Comparison of ENCODE assay signal across 8 mouse cellular contexts in the genomic region with DNA sequence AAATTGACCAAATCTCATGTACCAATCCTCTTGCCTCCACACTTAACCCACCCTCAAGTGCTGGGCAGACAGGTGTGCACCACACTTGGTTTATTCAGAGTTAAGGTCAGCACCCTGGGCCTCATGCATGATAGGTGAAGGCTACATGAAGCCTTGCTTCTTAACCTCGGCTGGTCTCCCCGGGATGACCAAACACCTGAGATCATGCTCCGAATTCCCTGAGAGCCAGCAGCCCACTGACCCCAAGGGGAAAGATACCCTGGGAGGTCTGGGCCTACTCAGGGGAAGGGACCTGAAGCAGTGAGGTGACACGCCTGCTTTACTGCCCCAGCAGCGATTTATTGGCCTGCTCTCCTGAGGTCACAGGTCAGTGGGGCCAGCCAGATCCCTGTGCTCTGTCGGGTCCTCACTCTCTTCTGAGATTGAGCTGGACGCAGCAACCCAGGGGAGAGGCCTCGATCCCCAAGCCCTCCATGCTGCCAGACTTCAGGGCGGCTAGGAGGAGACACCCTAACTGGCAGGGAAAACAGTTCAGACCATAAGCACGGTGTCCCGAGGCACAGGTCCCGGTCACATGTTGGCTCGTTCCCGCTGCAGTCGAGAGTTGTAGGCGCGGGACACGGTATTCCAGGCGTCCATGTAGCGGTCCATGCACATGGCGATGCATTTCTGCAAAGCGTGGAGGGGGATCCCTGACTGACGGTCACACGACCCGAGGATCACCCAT. TPM values are rescaled to one million over a fixed set of nuclear protein-coding genes. Genes with fewer than 3 reads are reported as not detected.
DNase-seq lines count a peak whose midpoint lies in the region; ATAC-seq and TF ChIP-seq lines count a peak whose summit lies in the region.

No protein-coding gene starts in this region.

- H3K9me3 ChIP-seq in heart, embryonic 13.5 days = no peaks in the 10 kb centered on the region
- H3K9me3 ChIP-seq in heart, embryonic 16.5 days (replicated peaks; ENCODE audit: control insufficient read depth, low read length) = no peaks in the 10 kb centered on the region
- H3K9me3 ChIP-seq in midbrain, embryonic 11.5 days (ENCODE audit: control insufficient read depth, low read length) = no peaks in the 10 kb centered on the region

- DNase-seq in heart, postnatal 36 days = no peak
- DNase-seq in Patski (ENCODE audit: low read depth, low spot score) = peak; percentile 17
- DNase-seq in midbrain, embryonic 11.5 days (ENCODE audit: low spot score, missing footprints) = no peak
- DNase-seq in embryo, embryonic 9.5 days (ENCODE audit: extremely low spot score) = no peak
- DNase-seq in frontal cortex, postnatal 36 days (ENCODE audit: low spot score in 2 of 2) = no peak
- DNase-seq in B cell, adult 2 months = no peak

- peak overlapping the region; percentile 95 for H3K4me2 ChIP-seq in heart, embryonic 13.5 days
- peak overlapping the region; percentile 95 for H3K4me2 ChIP-seq in heart, embryonic 16.5 days (ENCODE audit: low read depth, low read length)
- H3K4me2 ChIP-seq in midbrain, embryonic 11.5 days = peak overlapping the region; percentile 98

- CTCF ChIA-PET in Patski (lab: Charles Lee) = interaction anchor here (1.4 kb wide), 1 partner anchor 19 kb away, joined by 3 read pairs; no protein-coding TSS in a partner anchor

- ATAC-seq in heart, embryonic 13.5 days (ENCODE audit: extremely low read depth, insufficient number of reproducible peaks, low FRiP score, low TSS enrichment) = no peak
- ATAC-seq in Patski = no peak
- ATAC-seq in heart, embryonic 16.5 days (replicated peaks; ENCODE audit: extremely low read depth, insufficient read depth, low FRiP score) = no peak
- peak; percentile 10 for ATAC-seq in midbrain, embryonic 11.5 days (ENCODE audit: low FRiP score)

- peak overlapping the region; percentile 73 for H3K27ac ChIP-seq in heart, embryonic 13.5 days (replicated peaks)
- H3K27ac ChIP-seq in heart, embryonic 16.5 days (ENCODE audit: low read length) = peak overlapping the region; percentile 84; the same call in 1 of the 2 replicates
- no peak overlapping the region for H3K27ac ChIP-seq in midbrain, embryonic 11.5 days (ENCODE audit: low read depth, low read length)

- H3K9ac ChIP-seq in heart, embryonic 13.5 days = peak overlapping the region; percentile 87
- H3K9ac ChIP-seq in heart, embryonic 16.5 days (ENCODE audit: low read length) = peak overlapping the region; percentile 93
- peak overlapping the region; percentile 83 for H3K9ac ChIP-seq in midbrain, embryonic 11.5 days (ENCODE audit: low read length)

- H3K27me3 ChIP-seq in heart, embryonic 13.5 days (replicated peaks) = no peaks in the 10 kb centered on the region
- no peaks in the 10 kb centered on the region for H3K27me3 ChIP-seq in Patski
- no peaks in the 10 kb centered on the region for H3K27me3 ChIP-seq in heart, embryonic 16.5 days (ENCODE audit: control insufficient read depth, insufficient read depth, low read length)
- no peaks in the 10 kb centered on the region for H3K27me3 ChIP-seq in midbrain, embryonic 11.5 days (ENCODE audit: control insufficient read depth, insufficient read depth, low read length)

- H3K4me3 ChIP-seq in heart, embryonic 13.5 days = peak overlapping the region; percentile 71
- H3K4me3 ChIP-seq in heart, embryonic 16.5 days (ENCODE audit: low read length) = peak overlapping the region; percentile 98
- H3K4me3 ChIP-seq in midbrain, embryonic 11.5 days (ENCODE audit: low read depth, low read length) = peak overlapping the region; percentile 90

- intact Hi-C loops in heart, postnatal 36 days (cut with DNase I) = loop anchor here (10.0 kb wide), 1 partner anchor 595 kb away; a partner anchor contains a TSS

- POLR2A ChIA-PET in Patski (lab: Charles Lee) = interaction anchor here (1.5 kb wide), 1 partner anchor 18 kb away, joined by 6 read pairs; a partner anchor contains a TSS

- in situ Hi-C loops in Patski (cut with MboI; ENCODE audit: low pct_unique_long_range_greater_than_20kb) = no loop called here

- TF ChIP-seq CTCF in Patski (IDR thresholded peaks at IDR 0.05) = no peak

- H3K36me3 ChIP-seq in heart, embryonic 13.5 days = peaks cover 44% of the 10 kb centered on the region
- peaks cover 23% of the 10 kb centered on the region for H3K36me3 ChIP-seq in heart, embryonic 16.5 days (ENCODE audit: control insufficient read depth, insufficient read depth)
- H3K36me3 ChIP-seq in midbrain, embryonic 11.5 days (ENCODE audit: control insufficient read depth, insufficient read depth, low read length) = peaks cover 18% of the 10 kb centered on the region

- H3K4me1 ChIP-seq in heart, embryonic 13.5 days = peaks cover 27% of the 10 kb centered on the region
- H3K4me1 ChIP-seq in heart, embryonic 16.5 days (ENCODE audit: control insufficient read depth, insufficient read depth, low read length) = peaks cover 10% of the 10 kb centered on the region
- H3K4me1 ChIP-seq in midbrain, embryonic 11.5 days (ENCODE audit: control insufficient read depth, insufficient read depth, low read length) = peaks cover 8% of the 10 kb centered on the region

- WGBS in heart, embryonic 13.5 days = 15% methylated on average over 25 of the region's 25 CpGs
- WGBS in heart, embryonic 16.5 days = 16% methylated on average over 25 of the region's 25 CpGs
- 17% methylated on average over 25 of the region's 25 CpGs for WGBS in midbrain, embryonic 11.5 days

RNA-seq across cellular contexts. Expression of a gene that starts 1.0 kb away (rescaled TPM):
- polyA plus RNA-seq in heart, embryonic 13.5 days (2015; fragmentation: Nextera tagmentation; extraction: Ambion mirVana) = 285 and 314 TPM in 2 replicates
- 100 to 1,000 TPM; 129 to 145 TPM for total RNA-seq in heart, postnatal 36 days (2021)
- polyA plus RNA-seq in Patski (2021) = 253 TPM
- polyA plus RNA-seq in heart, embryonic 16.5 days (2015; fragmentation: Nextera tagmentation; extraction: Ambion mirVana) = 286 and 289 TPM in 2 replicates
- polyA plus RNA-seq in midbrain, embryonic 11.5 days (2014; fragmentation: Nextera tagmentation; extraction: Ambion mirVana) = 321 and 347 TPM in 2 replicates

RNA-seq across cellular contexts. Expression of a gene that starts 18.3 kb away (rescaled TPM):
- 24.8 and 26.7 TPM in 2 replicates for polyA plus RNA-seq in heart, embryonic 13.5 days (2015; fragmentation: Nextera tagmentation; extraction: Ambion mirVana)
- total RNA-seq in heart, postnatal 36 days (2021) = 1 to 10 TPM; 3.6 to 4.9 TPM
- polyA plus RNA-seq in Patski (2021) = 24.7 TPM
- 27.5 and 30.0 TPM in 2 replicates for polyA plus RNA-seq in heart, embryonic 16.5 days (2015; fragmentation: Nextera tagmentation; extraction: Ambion mirVana)
- 19.4 and 19.7 TPM in 2 replicates for polyA plus RNA-seq in midbrain, embryonic 11.5 days (2014; fragmentation: Nextera tagmentation; extraction: Ambion mirVana)

RNA-seq across cellular contexts. Expression of a gene that starts 28.1 kb away (rescaled TPM):
- polyA plus RNA-seq in heart, embryonic 13.5 days (2015; fragmentation: Nextera tagmentation; extraction: Ambion mirVana) = 0.05 and 0.07 TPM in 2 replicates
- not detected for total RNA-seq in heart, postnatal 36 days (2021)
- 0.04 TPM for polyA plus RNA-seq in Patski (2021)
- not detected in 2 replicates for polyA plus RNA-seq in heart, embryonic 16.5 days (2015; fragmentation: Nextera tagmentation; extraction: Ambion mirVana)
- polyA plus RNA-seq in midbrain, embryonic 11.5 days (2014; fragmentation: Nextera tagmentation; extraction: Ambion mirVana) = not detected in 2 replicates

RNA-seq across cellular contexts. Expression of a gene that starts 30.1 kb away (rescaled TPM):
- polyA plus RNA-seq in heart, embryonic 13.5 days (2015; fragmentation: Nextera tagmentation; extraction: Ambion mirVana) = 29.2 and 33.9 TPM in 2 replicates
- 10 to 100 TPM; 11.0 to 18.7 TPM for total RNA-seq in heart, postnatal 36 days (2021)
- polyA plus RNA-seq in Patski (2021) = 53.8 TPM
- polyA plus RNA-seq in heart, embryonic 16.5 days (2015; fragmentation: Nextera tagmentation; extraction: Ambion mirVana) = 33.6 and 34.3 TPM in 2 replicates
- 10.1 and 11.3 TPM in 2 replicates for polyA plus RNA-seq in midbrain, embryonic 11.5 days (2014; fragmentation: Nextera tagmentation; extraction: Ambion mirVana)

RNA-seq across cellular contexts. Expression of a gene that starts 44.7 kb away (rescaled TPM):
- polyA plus RNA-seq in heart, embryonic 13.5 days (2015; fragmentation: Nextera tagmentation; extraction: Ambion mirVana) = 27.7 and 28.5 TPM in 2 replicates
- total RNA-seq in heart, postnatal 36 days (2021) = 10 to 100 TPM; 15.6 to 19.1 TPM
- 36.8 TPM for polyA plus RNA-seq in Patski (2021)
- 28.4 and 33.2 TPM in 2 replicates for polyA plus RNA-seq in heart, embryonic 16.5 days (2015; fragmentation: Nextera tagmentation; extraction: Ambion mirVana)
- polyA plus RNA-seq in midbrain, embryonic 11.5 days (2014; fragmentation: Nextera tagmentation; extraction: Ambion mirVana) = 19.7 and 24.0 TPM in 2 replicates
